Mouse (Mus musculus) kidney, adult 2 months (tissue): ENCODE results near the gene Pparg.

Experiments
- CTCF ChIP-seq: fragments of 200-500 bp; conservative IDR thresholded peaks from 2 replicates; pipeline ENCODE4 v1.5.1; 2011; ENCODE audit warnings: low read depth, mild to moderate bottlenecking, control low read depth, low read length, moderate library complexity, mixed read lengths; ENCODE audit not compliant: insufficient read depth, insufficient read length
- POLR2A ChIP-seq: fragments of 200-500 bp; IDR thresholded peaks from one replicate; pipeline ENCODE4 v1.6.1; 2011; ENCODE audit warnings: low read depth, low read length, control low read depth

DNA sequence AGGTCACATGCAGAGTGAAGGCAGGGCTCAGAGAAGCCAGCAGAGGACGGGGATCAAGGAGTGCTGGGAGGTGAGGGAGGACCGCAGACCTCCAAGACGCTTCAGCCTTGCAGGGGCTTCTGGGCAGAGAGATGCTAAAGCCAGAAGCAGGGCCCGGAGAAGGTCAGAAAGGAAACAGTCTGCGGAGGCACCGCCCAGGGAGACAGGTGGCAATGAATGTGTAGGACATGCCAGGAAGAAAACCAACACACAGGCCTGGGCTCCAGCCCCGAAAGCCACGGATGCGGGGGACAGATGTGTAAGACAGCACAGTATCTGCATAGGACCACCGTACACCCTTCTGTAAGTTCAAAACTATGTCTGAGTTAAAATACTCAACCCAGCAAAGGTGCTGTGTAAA lies 139.5 kb downstream of the Pparg start:
- no peak for TF ChIP-seq POLR2A
- TF ChIP-seq CTCF: no peak
